Mouse (Mus musculus) intestine, postnatal 0 days (tissue): ENCODE data around the gene Gaa. TPM values are rescaled to one million over a fixed set of nuclear protein-coding genes. Genes with fewer than 3 reads are reported as not detected.
"Not testable (repeated sequence)": the region's sequence is repeated elsewhere in the genome, so short reads cannot be mapped to it uniquely, and the experiment has no call there.

Source experiments
- ATAC-seq: fragments of 200-750 bp; cut with Nextera tagmentation; 2 replicates; pipeline ENCODE4 v1.8.0; 2017; ENCODE audit warnings: mild to moderate bottlenecking, moderate TSS enrichment, moderate library complexity
- H3K27ac ChIP-seq: fragments of 300-500 bp; sonication (generic); 2 replicates; pipeline ENCODE4 v1.5.1; 2014; ENCODE audit warnings: mild to moderate bottlenecking, low read depth, low read length, moderate library complexity
- H3K27me3 ChIP-seq: fragments of 300-500 bp; sonication (generic); replicated peaks from 2 replicates; pipeline ENCODE4 v1.6.1; 2014; ENCODE audit warnings: low read length, mixed read lengths; ENCODE audit not compliant: control insufficient read depth, insufficient read depth
- H3K36me3 ChIP-seq: fragments of 300-500 bp; sonication (generic); 2 replicates; pipeline ENCODE4 v1.6.1; 2014; ENCODE audit warnings: mild to moderate bottlenecking, moderate library complexity; ENCODE audit not compliant: control insufficient read depth, insufficient read depth
- H3K4me1 ChIP-seq: fragments of 300-500 bp; sonication (generic); replicated peaks from 2 replicates; pipeline ENCODE4 v1.6.1; 2014; ENCODE audit warnings: antibody characterized with exemption, low read length, mixed read lengths; ENCODE audit not compliant: control insufficient read depth, insufficient read depth
- H3K4me2 ChIP-seq: fragments of 300-500 bp; sonication (generic); replicated peaks from 2 replicates; pipeline ENCODE4 v1.6.1; 2014; ENCODE audit warnings: low read depth, mild to moderate bottlenecking, moderate library complexity
- H3K4me3 ChIP-seq: fragments of 300-500 bp; sonication (generic); 2 replicates; pipeline ENCODE4 v1.5.1; 2014; ENCODE audit warnings: low read depth, low read length
- H3K9ac ChIP-seq: fragments of 300-500 bp; sonication (generic); 2 replicates; pipeline ENCODE4 v1.6.1; 2014; ENCODE audit warnings: mild to moderate bottlenecking, low read depth, low read length
- H3K9me3 ChIP-seq: fragments of 300-500 bp; sonication (generic); 2 replicates; pipeline ENCODE4 v1.6.1; 2016; ENCODE audit warnings: mixed run types; ENCODE audit not compliant: control insufficient read depth
- CTCF ChIP-seq: sonication (generic); IDR thresholded peaks from 2 replicates; pipeline ENCODE4 v1.5.1; 2016; ENCODE audit warnings: low read depth, mild to moderate bottlenecking, control low read depth, antibody characterized with exemption, moderate library complexity
- WGBS: fragments of 180-500 bp; shearing (Covaris S2); extraction: QIAGEN DNeasy Blood & Tissue Kit; methylation state at CpG from one replicate; pipeline ENCODE4 v1.1.7; 2014; 5-methylcytosine and 5-hydroxymethylcytosine counted together
- polyA plus RNA-seq: library from polyadenylated mRNA; unstranded; fragments of >200 nt; fragmentation: Nextera tagmentation; extraction: Ambion mirVana; gene quantifications from 2 replicates; pipeline ENCODE4 v1.2.1, GENCODE M21; 2015

Gaa gene
- polyA plus RNA-seq, 1 experiment from 2014 or later = 71.6 TPM

DNA sequence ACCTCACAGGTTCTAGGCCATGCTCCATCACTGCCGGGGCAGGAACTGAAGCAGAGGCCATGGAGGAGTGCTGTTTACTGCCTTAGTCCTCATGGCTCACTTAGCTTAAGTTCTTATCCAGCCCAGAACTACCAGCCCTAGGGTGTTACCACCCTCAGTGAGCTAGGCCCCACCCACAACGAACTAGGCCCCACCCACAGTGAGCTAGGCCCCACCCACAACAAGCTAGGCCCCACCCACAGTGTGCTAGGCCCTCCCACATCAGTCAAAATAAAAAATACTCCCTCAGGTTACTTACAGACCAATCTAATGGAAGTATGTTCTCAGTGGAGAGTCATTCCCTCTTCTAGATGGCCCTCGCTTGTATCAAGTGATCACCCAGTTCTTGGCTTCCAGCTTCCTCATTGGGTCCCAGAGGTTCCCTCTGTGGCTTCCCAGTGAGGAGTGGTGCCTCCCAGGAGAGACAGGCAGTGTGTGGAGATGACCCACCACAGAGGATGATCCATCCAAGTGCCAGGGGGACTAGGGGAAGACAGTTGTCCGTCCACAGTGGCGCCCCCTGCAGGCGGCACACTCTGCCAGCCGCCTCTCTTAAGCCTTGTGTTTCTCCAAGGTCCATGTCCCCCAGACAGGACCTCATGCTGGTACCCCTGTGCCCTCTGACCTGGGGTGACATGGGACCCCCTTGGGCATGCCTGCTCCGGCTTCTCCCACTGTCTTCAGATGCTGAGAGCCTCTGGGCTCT is 5.7 kb downstream of the Gaa start:
- no peak for ATAC-seq
- H3K27ac ChIP-seq = no peak overlapping the region
- H3K9ac ChIP-seq = no peak overlapping the region
- no peak overlapping the region for H3K4me3 ChIP-seq
- WGBS = 83% methylated on average over 8 of the region's 8 CpGs
- H3K36me3 ChIP-seq = peaks cover 47% of the 10 kb centered on the region
- no peaks in the 10 kb centered on the region for H3K27me3 ChIP-seq
- H3K9me3 ChIP-seq = no peaks in the 10 kb centered on the region
- H3K4me1 ChIP-seq = no peaks in the 10 kb centered on the region
- peak; percentile 58 for TF ChIP-seq CTCF
- H3K4me2 ChIP-seq = no peak overlapping the region

DNA sequence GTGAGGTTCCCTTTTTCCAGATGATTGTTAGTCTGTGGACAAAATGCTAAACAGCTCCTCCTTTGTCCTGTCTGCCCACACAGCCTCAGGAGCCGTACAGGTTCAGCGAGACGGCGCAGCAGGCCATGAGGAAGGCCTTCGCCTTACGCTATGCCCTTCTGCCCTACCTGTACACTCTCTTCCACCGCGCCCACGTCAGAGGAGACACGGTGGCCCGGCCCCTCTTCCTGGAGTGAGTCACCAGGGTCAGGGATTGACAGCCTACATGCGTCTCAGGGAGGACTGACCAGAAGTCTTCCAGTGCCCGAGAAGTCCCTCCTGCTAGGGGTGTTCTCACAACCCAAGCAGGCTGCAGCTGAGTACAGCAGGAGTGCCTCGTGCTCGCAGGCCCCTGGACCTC is 13.3 kb downstream of the Gaa start:
- Histone ChIP-seq H3K27ac (no peak overlapping the region), H3K4me1 (no peaks in the 10 kb centered on the region), H3K27me3 (no peaks in the 10 kb centered on the region), H3K9ac (no peak overlapping the region), H3K4me3 (no peak overlapping the region), H3K9me3 (no peaks in the 10 kb centered on the region), H3K4me2 (no peak overlapping the region), H3K36me3 (peaks cover 69% of the 10 kb centered on the region)
- ATAC-seq = peak; percentile 78
- WGBS = 54% methylated on average over 15 of the region's 15 CpGs
- no peak for TF ChIP-seq CTCF

DNA sequence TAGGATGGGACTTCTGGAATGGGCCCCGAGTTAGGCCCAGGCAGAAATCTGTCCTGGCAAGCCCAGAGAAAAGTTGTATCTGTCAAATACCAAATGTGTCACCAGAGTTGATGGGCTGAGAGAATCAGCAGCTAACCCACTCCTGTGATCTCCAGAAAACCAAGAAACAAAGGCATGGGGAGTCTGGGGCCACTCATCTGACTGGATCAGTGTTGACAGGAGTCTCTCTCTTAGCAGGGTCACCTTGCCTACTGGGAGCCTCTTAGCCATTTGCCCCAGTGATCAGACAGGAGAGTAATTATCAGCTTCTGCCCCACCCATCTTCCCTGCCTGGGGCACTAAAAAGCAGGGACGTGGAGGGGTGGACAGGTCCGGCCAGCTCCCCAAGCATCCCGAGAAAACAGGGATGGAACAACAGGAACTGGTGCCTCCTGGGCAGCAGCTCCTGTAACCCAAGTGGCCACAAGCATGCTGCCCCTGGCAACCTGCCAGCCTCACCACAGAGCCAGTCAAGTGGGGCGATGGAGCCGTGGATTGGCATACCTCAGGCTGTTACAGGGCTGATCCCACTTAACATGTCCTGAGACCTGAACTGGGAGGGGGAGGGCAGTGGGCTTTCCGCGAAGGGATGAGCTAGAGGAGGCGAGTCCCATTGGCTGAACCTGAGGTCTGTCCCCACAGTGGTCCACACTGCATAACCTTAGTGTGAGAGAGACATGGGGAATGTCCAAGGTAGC is 18.3 kb downstream of the Gaa start:
- Histone ChIP-seq H3K36me3 (peaks cover 70% of the 10 kb centered on the region), H3K4me3 (no peak overlapping the region), H3K9me3 (no peaks in the 10 kb centered on the region), H3K27ac (no peak overlapping the region), H3K4me1 (no peaks in the 10 kb centered on the region), H3K9ac (no peak overlapping the region), H3K27me3 (no peaks in the 10 kb centered on the region), H3K4me2 (no peak overlapping the region)
- WGBS = 51% methylated on average over 9 of the region's 9 CpGs
- no peak for TF ChIP-seq CTCF
- no peak for ATAC-seq

DNA sequence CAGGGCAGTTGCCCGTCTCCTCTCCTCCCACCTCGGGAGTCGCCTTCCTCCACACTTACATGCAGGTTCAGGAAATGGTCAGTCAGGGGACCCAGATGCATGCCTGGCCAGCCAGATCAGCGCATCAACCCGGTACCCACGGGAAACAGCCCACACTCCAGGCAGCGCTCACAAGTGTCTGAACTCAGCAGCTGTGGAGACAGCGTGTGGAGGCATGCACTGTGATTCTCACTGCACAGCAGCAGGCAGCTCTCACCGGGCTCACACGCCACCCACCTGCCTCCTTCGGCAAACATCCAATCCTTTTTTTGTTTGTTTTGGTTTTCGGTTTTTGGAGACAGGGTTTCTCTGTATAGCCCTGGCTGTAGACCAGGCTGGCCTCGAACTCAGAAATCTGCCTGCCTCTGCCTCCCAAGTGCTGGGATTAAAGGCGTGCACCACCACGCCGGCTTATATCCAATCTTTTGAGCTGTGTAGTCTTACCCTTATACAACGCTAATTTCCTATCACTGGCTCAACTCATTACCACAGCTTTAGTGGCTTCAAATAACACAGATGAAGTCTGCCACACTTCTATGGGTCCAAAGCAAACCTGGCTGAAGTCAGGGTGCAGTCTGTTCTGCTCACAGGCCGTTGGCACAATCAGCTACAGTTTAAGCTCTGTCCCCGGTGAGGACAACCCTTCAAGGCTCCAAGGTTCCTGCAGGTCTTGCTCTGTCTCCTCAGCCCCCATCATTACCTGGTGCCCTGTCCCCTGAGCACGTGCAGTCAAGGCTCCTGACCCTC is 19.7 kb downstream of the Gaa start:
- Histone ChIP-seq H3K27me3 (no peaks in the 10 kb centered on the region), H3K4me1 (no peaks in the 10 kb centered on the region), H3K4me2 (no peak overlapping the region), H3K4me3 (no peak overlapping the region), H3K36me3 (peaks cover 75% of the 10 kb centered on the region), H3K27ac (0 out of 2 replicates have a peak overlapping the region, but pooled peaks have one; percentile 21), H3K9me3 (no peaks in the 10 kb centered on the region), H3K9ac (no peak overlapping the region)
- 87% methylated on average over 20 of the region's 20 CpGs for WGBS
- no peak for ATAC-seq
- TF ChIP-seq CTCF = no peak

- H3K4me3 ChIP-seq, H3K4me1 ChIP-seq, H3K9me3 ChIP-seq, H3K9ac ChIP-seq, H3K27me3 ChIP-seq, H3K27ac ChIP-seq, H3K4me2 ChIP-seq, ATAC-seq: not testable (repeated sequence)
- peaks cover 90% of the 10 kb centered on the region for H3K36me3 ChIP-seq
- 94% methylated on average over 8 of the region's 8 CpGs for WGBS
Measured at GRCm38 (mm10) chr11:119292861-119293260, 25.2 kb downstream of the Gaa start.

GRCm38 (mm10) chr11:119297996-119298395 is 30.3 kb downstream of the Gaa start:
- Histone ChIP-seq H3K4me2 (no peak overlapping the region; the same call in 1 of the 2 replicates), H3K27ac (no peak overlapping the region), H3K4me3 (no peak overlapping the region), H3K4me1 (no peaks in the 10 kb centered on the region), H3K9me3 (no peaks in the 10 kb centered on the region), H3K9ac (no peak overlapping the region), H3K36me3 (peaks cover 51% of the 10 kb centered on the region), H3K27me3 (no peaks in the 10 kb centered on the region)
- 0 out of 2 replicates have a peak, but pooled peaks have one; percentile 10 for TF ChIP-seq CTCF
- no peak for ATAC-seq
- WGBS = 77% methylated on average over 6 of the region's 6 CpGs
